Mouse (Mus musculus): ENCODE measurements at regions not wholly inside any gene's neighbourhood (a gene's known extent, or its start where the extent isn't known, plus 50 kb on each side); places are given as distances from the start of the nearest gene placed in this dataset.

DNA sequence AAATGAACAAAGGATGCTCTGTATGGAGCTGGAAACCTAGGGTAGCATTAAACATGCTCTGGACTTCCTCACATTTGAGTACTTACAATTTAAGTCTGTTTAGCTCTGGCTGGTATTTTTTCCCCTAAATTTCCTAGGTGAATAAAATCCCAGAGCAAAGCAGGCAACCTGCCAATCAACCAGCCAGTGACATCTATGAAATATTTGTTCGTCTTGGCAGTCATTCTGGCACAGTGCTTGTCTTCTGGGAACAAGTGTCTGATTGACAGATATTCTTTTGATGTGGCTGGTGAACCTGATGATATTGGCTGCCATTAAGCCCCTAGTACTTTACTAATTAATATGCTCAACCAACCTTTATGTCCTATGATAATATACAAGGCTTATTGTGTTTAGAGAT, 64.1 kb upstream of the Dcaf12l2 start:
- peak; percentile 1 for DNase-seq

Measured in right cerebral cortex, postnatal 4 days (tissue).